In genomic region chr16:97127296-97127695, GRCm38 (mm10) we compare ENCODE assay signal across 19 mouse cellular contexts. TPM values are rescaled to one million over a fixed set of nuclear protein-coding genes. Genes with fewer than 3 reads are reported as not detected.
DNase-seq lines count a peak whose midpoint lies in the region; ATAC-seq lines count a peak whose summit lies in the region.
"Had no signal": no experiment of that assay in that cellular context is flagged by ENCODE, and none has a peak within 500 bp of the region (broad histone marks: within the 10 kb centered on the region; RNA-seq: fewer than 3 reads in every experiment).

No protein-coding gene starts in this region.

- intact Hi-C loops in left cerebral cortex, postnatal 25 days (cut with DNase I) = loop anchor here (5.0 kb wide), 1 partner anchor 40 kb away; no protein-coding TSS in a partner anchor

- DNase-seq in frontal cortex, postnatal 10 days (ENCODE audit: low spot score in 2 of 2) = peak; percentile 41 to 65
- peak; percentile 59 to 66 for DNase-seq in layer of hippocampus, postnatal 10 days (ENCODE audit: low spot score in 2 of 2)
- peak; percentile 81 to 96 for DNase-seq in left cerebral cortex, postnatal 25 days (ENCODE audit: low spot score in 2 of 2)
- no peak for DNase-seq in midbrain, embryonic 10.5 days (ENCODE audit: low spot score)
- DNase-seq in neural tube, embryonic 10.5 days (ENCODE audit: extremely low spot score, low spot score) = no peak
- no peak for DNase-seq in thymus, adult 18-20 months
- DNase-seq in lung, postnatal 10 days = no peak
- DNase-seq: cerebellum, postnatal 14 days; kidney, postnatal 25 days; midbrain, embryonic 14.5 days; retina, postnatal 1 day; thymus, postnatal 36 days had no signal

- no peak overlapping the region for H3K4me3 ChIP-seq in midbrain, embryonic 10.5 days
- H3K4me3 ChIP-seq: embryonic facial prominence, embryonic 13.5 days; heart, embryonic 12.5 days; neural tube, embryonic 13.5 days; stomach, embryonic 15.5 days had no signal

- ATAC-seq in CD4-positive, CD25-positive, alpha-beta regulatory T cell, adult 4 months = peak; percentile 69

- no peaks in the 10 kb centered on the region for H3K9me3 ChIP-seq in midbrain, embryonic 10.5 days (replicated peaks)
- H3K9me3 ChIP-seq: embryonic facial prominence, embryonic 13.5 days; heart, embryonic 12.5 days; neural tube, embryonic 13.5 days; stomach, embryonic 15.5 days had no signal

- no peaks in the 10 kb centered on the region for H3K27me3 ChIP-seq in midbrain, embryonic 10.5 days (ENCODE audit: low read depth, poor library complexity, severe bottlenecking)
- H3K27me3 ChIP-seq: embryonic facial prominence, embryonic 13.5 days; heart, embryonic 12.5 days; neural tube, embryonic 13.5 days; stomach, embryonic 15.5 days had no signal

- 75% methylated on average over 2 of the region's 2 CpGs for WGBS in midbrain, embryonic 10.5 days

- H3K36me3 ChIP-seq in midbrain, embryonic 10.5 days = no peaks in the 10 kb centered on the region
- H3K36me3 ChIP-seq: embryonic facial prominence, embryonic 13.5 days; heart, embryonic 12.5 days; neural tube, embryonic 13.5 days; stomach, embryonic 15.5 days had no signal

- H3K27ac ChIP-seq in midbrain, embryonic 10.5 days (replicated peaks) = no peak overlapping the region
- H3K27ac ChIP-seq: embryonic facial prominence, embryonic 13.5 days; neural tube, embryonic 13.5 days; stomach, embryonic 15.5 days had no signal

- H3K4me1 ChIP-seq in midbrain, embryonic 10.5 days = no peaks in the 10 kb centered on the region
- H3K4me1 ChIP-seq: embryonic facial prominence, embryonic 13.5 days; heart, embryonic 12.5 days; stomach, embryonic 15.5 days had no signal

RNA-seq across cellular contexts. Expression of gene Dscam, which starts 43.3 kb away (rescaled TPM):
- 1 to 10 TPM; 1.9 to 2.8 TPM for polyA plus RNA-seq in CD4-positive, CD25-positive, alpha-beta regulatory T cell, adult 4 months (2017; shearing (Covaris generic))
- 10 to 100 TPM; 43.0 to 45.4 TPM for total RNA-seq in layer of hippocampus, postnatal 10 days (2021)
- total RNA-seq in left cerebral cortex, postnatal 25 days (2021) = 10 to 100 TPM; 41.6 to 44.0 TPM
- 0.46 and 1.5 TPM in 2 replicates for polyA plus RNA-seq in midbrain, embryonic 10.5 days (2016; fragmentation: Nextera tagmentation; extraction: Ambion mirVana)
- total RNA-seq: liver, adult 2 months had no signal
- polyA plus RNA-seq: heart, embryonic 12.5 days; liver, adult 2 months; lung, embryonic 16.5 days had no signal

Comparison
In these comparisons a context has a peak if more than half of its experiments do, and no peak if none do; other contexts are left out.
1. DNase-seq: peak in frontal cortex, postnatal 10 days (2 of 2), layer of hippocampus, postnatal 10 days (2 of 2) and left cerebral cortex, postnatal 25 days (2 of 2); none in midbrain, embryonic 10.5 days (single experiment), neural tube, embryonic 10.5 days (single experiment), thymus, adult 18-20 months (0 of 2) and lung, postnatal 10 days (single experiment).